Mouse (Mus musculus) thymus, adult 2 months (tissue): Measurements from ENCODE around the gene Gm17545. TPM values are rescaled to one million over a fixed set of nuclear protein-coding genes. Genes with fewer than 3 reads are reported as not detected.

ENCODE experiments used
- DNase-seq: peaks from one replicate; pipeline ENCODE4 v3.0.0; 2021
- H3K27ac ChIP-seq: fragments of 200-500 bp; 2 replicates; pipeline ENCODE4 v1.5.1; 2012; ENCODE audit warnings: low read length, control low read depth; ENCODE audit not compliant: control insufficient read depth, insufficient read depth
- H3K27me3 ChIP-seq: fragments of 200-500 bp; 2 replicates; pipeline ENCODE4 v1.6.1; 2012; ENCODE audit warnings: mild to moderate bottlenecking, low read length, moderate library complexity, mixed read lengths; ENCODE audit not compliant: control insufficient read depth, insufficient read depth
- H3K36me3 ChIP-seq: fragments of 200-500 bp; 2 replicates; pipeline ENCODE4 v1.6.1; 2012; ENCODE audit warnings: mild to moderate bottlenecking, low read length, moderate library complexity; ENCODE audit not compliant: control insufficient read depth, insufficient read depth
- H3K4me1 ChIP-seq: fragments of 200-500 bp; replicated peaks from 2 replicates; pipeline ENCODE4 v1.6.1; 2012; ENCODE audit warnings: low read length; ENCODE audit not compliant: control insufficient read depth, insufficient read depth
- H3K4me3 ChIP-seq: fragments of 200-500 bp; 2 replicates; pipeline ENCODE4 v1.5.1; 2012; ENCODE audit warnings: mild to moderate bottlenecking, low read length, control low read depth, moderate library complexity; ENCODE audit not compliant: control insufficient read depth, insufficient read depth
- CTCF ChIP-seq: fragments of 200-500 bp; IDR thresholded peaks from 2 replicates; pipeline ENCODE4 v1.5.1; 2012; ENCODE audit warnings: mild to moderate bottlenecking, control low read depth, low read length, moderate library complexity, borderline replicate concordance; ENCODE audit not compliant: control insufficient read depth, poor library complexity, insufficient read depth; ENCODE audit errors: extremely low read depth
- POLR2A ChIP-seq: fragments of 200-500 bp; IDR thresholded peaks from 2 replicates; pipeline ENCODE4 v1.6.1; 2012; ENCODE audit warnings: mild to moderate bottlenecking, low read length, control low read depth, moderate library complexity; ENCODE audit not compliant: control insufficient read depth, poor library complexity, insufficient read depth; ENCODE audit errors: extremely low read depth
- WGBS: fragments of 180-500 bp; shearing (Covaris S2); methylation state at CpG from one replicate; pipeline ENCODE4 v1.1.7; 2018; 5-methylcytosine and 5-hydroxymethylcytosine counted together
- polyA plus RNA-seq: library from polyadenylated mRNA; depleted of rRNA; stranded (reverse); fragments of >200 nt; gene quantifications from 2 replicates; pipeline ENCODE4 v1.2.3, GENCODE M21; 2012

The Gm17545 gene
- polyA plus RNA-seq, 1 experiment, result not detected

GRCm38 (mm10) chr9:22417547-22417946, 36.5 kb upstream of the Gm17545 start:
- no peaks in the 10 kb centered on the region for H3K36me3 ChIP-seq
- no peaks in the 10 kb centered on the region for H3K27me3 ChIP-seq
- TF ChIP-seq CTCF (no peak), POLR2A (no peak)
- H3K4me1 ChIP-seq, result no peaks in the 10 kb centered on the region
- no peak for DNase-seq
- no peak overlapping the region for H3K27ac ChIP-seq
- WGBS, result 90% methylated on average over 6 of the region's 6 CpGs
- H3K4me3 ChIP-seq, result no peak overlapping the region

- H3K4me3 ChIP-seq, result no peak overlapping the region
- H3K36me3 ChIP-seq, result no peaks in the 10 kb centered on the region
- WGBS, result 98% methylated on average over 3 of the region's 3 CpGs
- H3K27ac ChIP-seq, result no peak overlapping the region
- no peaks in the 10 kb centered on the region for H3K27me3 ChIP-seq
- DNase-seq, result no peak
- no peaks in the 10 kb centered on the region for H3K4me1 ChIP-seq
- TF ChIP-seq POLR2A (no peak), CTCF (no peak)
Observed at GRCm38 (mm10) chr9:22419877-22420276, 34.2 kb upstream of the Gm17545 start.

GRCm38 (mm10) chr9:22420491-22420890, 33.6 kb upstream of the Gm17545 start:
- DNase-seq, result no peak
- Histone ChIP-seq H3K27ac (no peak overlapping the region), H3K36me3 (no peaks in the 10 kb centered on the region), H3K4me1 (no peaks in the 10 kb centered on the region), H3K4me3 (no peak overlapping the region), H3K27me3 (no peaks in the 10 kb centered on the region)
- WGBS, result 91% methylated on average over 7 of the region's 7 CpGs
- TF ChIP-seq POLR2A (no peak), CTCF (no peak)

GRCm38 (mm10) chr9:22422559-22422958, 31.5 kb upstream of the Gm17545 start:
- Histone ChIP-seq H3K36me3 (no peaks in the 10 kb centered on the region), H3K27me3 (no peaks in the 10 kb centered on the region), H3K4me3 (no peak overlapping the region), H3K4me1 (no peaks in the 10 kb centered on the region), H3K27ac (no peak overlapping the region)
- TF ChIP-seq POLR2A (no peak), CTCF (no peak)
- WGBS, result 87% methylated on average over 1 of the region's 1 CpGs
- no peak for DNase-seq

- Histone ChIP-seq H3K4me3 (no peak overlapping the region), H3K27ac (no peak overlapping the region), H3K36me3 (no peaks in the 10 kb centered on the region), H3K27me3 (no peaks in the 10 kb centered on the region), H3K4me1 (peaks cover 2% of the 10 kb centered on the region; the same call in 1 of the 2 replicates)
- TF ChIP-seq POLR2A (no peak), CTCF (no peak)
- 50% methylated on average over 1 of the region's 1 CpGs for WGBS
- no peak for DNase-seq
Observed at GRCm38 (mm10) chr9:22423507-22423906, 30.6 kb upstream of the Gm17545 start.

- no peak overlapping the region for H3K4me3 ChIP-seq
- 80% methylated on average over 10 of the region's 10 CpGs for WGBS
- no peaks in the 10 kb centered on the region for H3K36me3 ChIP-seq
- TF ChIP-seq CTCF (no peak), POLR2A (no peak)
- no peak for DNase-seq
- no peak overlapping the region for H3K27ac ChIP-seq
- H3K4me1 ChIP-seq, result peaks cover 5% of the 10 kb centered on the region; the same call in 1 of the 2 replicates
- no peaks in the 10 kb centered on the region for H3K27me3 ChIP-seq
Observed at GRCm38 (mm10) chr9:22424196-22424595, 29.9 kb upstream of the Gm17545 start.

GRCm38 (mm10) chr9:22424719-22425118, 29.4 kb upstream of the Gm17545 start:
- no peak for TF ChIP-seq CTCF
- Histone ChIP-seq H3K4me1 (peaks cover 5% of the 10 kb centered on the region; the same call in 1 of the 2 replicates), H3K27me3 (no peaks in the 10 kb centered on the region), H3K4me3 (no peak overlapping the region), H3K27ac (no peak overlapping the region), H3K36me3 (no peaks in the 10 kb centered on the region)
- no peak for DNase-seq
- WGBS, result 95% methylated on average over 4 of the region's 4 CpGs
